Mouse (Mus musculus): Measurements from ENCODE around the gene Nol6. TPM values are rescaled to one million over a fixed set of nuclear protein-coding genes. Genes with fewer than 3 reads are reported as not detected.
A peak's percentile ranks its signal among the peaks of the same experiment; 100 is the strongest.

The Nol6 gene
- polyA plus RNA-seq, 1 experiment from 2014 or later, result 4.7 TPM

DNA sequence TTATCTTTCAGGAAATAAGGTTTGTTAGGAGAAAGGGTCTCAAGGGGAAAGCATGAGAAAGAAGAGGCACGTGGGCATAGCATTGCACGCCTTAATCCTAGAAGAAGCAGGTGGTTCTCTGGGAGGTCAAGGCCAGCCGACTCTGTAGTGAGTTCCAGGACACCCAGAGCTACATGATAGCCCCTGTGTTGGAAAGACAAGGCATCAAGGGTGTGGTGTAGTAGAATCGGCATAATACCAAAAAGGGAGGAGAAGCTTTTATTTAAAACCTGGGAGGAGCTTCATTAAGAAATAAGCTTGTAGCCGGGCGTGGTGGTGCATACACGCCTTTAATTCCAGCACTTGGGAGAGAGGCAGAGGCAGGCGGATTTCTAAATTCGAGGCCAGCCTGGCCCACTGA lies 32.7 kb upstream of the Nol6 start:
- Histone ChIP-seq H3K4me2 (ENCODE audit: low read depth, low read length) (no peak overlapping the region), H3K27ac (ENCODE audit: low read depth) (no peak overlapping the region), H3K9ac (replicated peaks) (no peak overlapping the region), H3K27me3 (ENCODE audit: insufficient read depth, low read length) (no peaks in the 10 kb centered on the region), H3K4me1 (ENCODE audit: insufficient read depth) (peaks cover 14% of the 10 kb centered on the region), H3K4me3 (ENCODE audit: low read depth, low read length) (no peak overlapping the region), H3K36me3 (replicated peaks; ENCODE audit: insufficient read depth, low read length) (peaks cover 4% of the 10 kb centered on the region), H3K9me3 (ENCODE audit: low read length) (no peaks in the 10 kb centered on the region)
- 69% methylated on average over 9 of the region's 9 CpGs for WGBS (ENCODE audit: insufficient replicate concordance)
- DNase-seq (no peak), ATAC-seq (no peak)
- TF ChIP-seq CTCF (IDR thresholded peaks at IDR 0.05; ENCODE audit: low read depth) (no peak), EP300 (IDR thresholded peaks at IDR 0.05; ENCODE audit: low read depth) (no peak)

DNA sequence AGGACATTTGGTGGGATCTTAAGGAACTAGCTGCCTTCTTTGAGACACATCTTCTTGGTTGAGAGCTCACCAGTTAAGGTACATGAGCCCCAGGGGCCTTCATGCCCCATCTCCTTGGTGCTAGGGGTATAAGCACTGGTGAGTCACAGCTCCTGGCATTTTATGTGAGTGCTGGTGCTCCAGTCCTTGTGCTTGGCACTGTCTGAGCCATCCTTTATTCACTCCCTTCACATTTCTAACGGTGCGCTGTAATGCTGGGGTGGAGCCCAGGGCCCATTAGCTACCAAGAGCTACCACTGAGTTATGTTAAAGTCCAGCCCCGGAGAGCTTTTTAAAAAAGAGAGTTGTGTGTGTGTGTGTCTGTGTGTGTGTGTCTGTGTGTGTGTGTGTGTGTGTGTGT lies 28.9 kb upstream of the Nol6 start:
- Histone ChIP-seq H3K4me3 (ENCODE audit: low read depth, low read length) (no peak overlapping the region), H3K27me3 (ENCODE audit: insufficient read depth, low read length) (no peaks in the 10 kb centered on the region), H3K9me3 (ENCODE audit: low read length) (no peaks in the 10 kb centered on the region), H3K4me1 (ENCODE audit: insufficient read depth) (peaks cover 9% of the 10 kb centered on the region), H3K9ac (replicated peaks) (no peak overlapping the region), H3K27ac (ENCODE audit: low read depth) (0 out of 2 replicates have a peak overlapping the region, but pooled peaks have one; percentile 16), H3K4me2 (ENCODE audit: low read depth, low read length) (no peak overlapping the region), H3K36me3 (replicated peaks; ENCODE audit: insufficient read depth, low read length) (peaks cover 7% of the 10 kb centered on the region)
- no peak for ATAC-seq
- TF ChIP-seq CTCF (IDR thresholded peaks at IDR 0.05; ENCODE audit: low read depth), result no peak
- no peak for DNase-seq
- 86% methylated on average over 3 of the region's 3 CpGs for WGBS (ENCODE audit: insufficient replicate concordance)

DNA sequence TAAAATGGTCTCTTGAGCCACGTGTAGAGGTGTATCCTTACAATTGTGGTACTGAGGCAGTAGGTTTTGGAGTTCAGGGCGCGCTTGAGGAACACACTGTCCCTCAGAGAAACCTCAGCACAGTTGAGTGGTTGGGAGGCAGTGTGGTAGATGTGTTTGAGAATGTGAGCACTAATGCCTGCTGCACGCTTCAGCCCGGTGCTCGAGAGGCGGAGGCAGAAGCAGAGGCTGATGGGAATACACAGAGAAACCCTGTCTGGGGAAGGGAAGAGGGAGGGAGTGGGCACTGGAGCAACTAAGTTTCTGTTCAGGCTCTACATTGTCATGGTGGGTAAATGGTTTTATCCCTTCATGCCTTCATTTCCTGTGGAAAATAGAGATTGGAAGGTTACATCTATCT lies 26.9 kb upstream of the Nol6 start:
- Histone ChIP-seq H3K9me3 (ENCODE audit: low read length) (no peaks in the 10 kb centered on the region), H3K27ac (ENCODE audit: low read depth) (no peak overlapping the region), H3K36me3 (replicated peaks; ENCODE audit: insufficient read depth, low read length) (peaks cover 7% of the 10 kb centered on the region), H3K4me3 (ENCODE audit: low read depth, low read length) (no peak overlapping the region), H3K4me1 (ENCODE audit: insufficient read depth) (peaks cover 3% of the 10 kb centered on the region), H3K9ac (replicated peaks) (no peak overlapping the region), H3K27me3 (ENCODE audit: insufficient read depth, low read length) (no peaks in the 10 kb centered on the region), H3K4me2 (ENCODE audit: low read depth, low read length) (no peak overlapping the region)
- no peak for DNase-seq
- TF ChIP-seq CTCF (IDR thresholded peaks at IDR 0.05; ENCODE audit: low read depth) (no peak), EP300 (IDR thresholded peaks at IDR 0.05; ENCODE audit: low read depth) (no peak)
- ATAC-seq, result no peak
- 89% methylated on average over 7 of the region's 7 CpGs for WGBS (ENCODE audit: insufficient replicate concordance)

DNA sequence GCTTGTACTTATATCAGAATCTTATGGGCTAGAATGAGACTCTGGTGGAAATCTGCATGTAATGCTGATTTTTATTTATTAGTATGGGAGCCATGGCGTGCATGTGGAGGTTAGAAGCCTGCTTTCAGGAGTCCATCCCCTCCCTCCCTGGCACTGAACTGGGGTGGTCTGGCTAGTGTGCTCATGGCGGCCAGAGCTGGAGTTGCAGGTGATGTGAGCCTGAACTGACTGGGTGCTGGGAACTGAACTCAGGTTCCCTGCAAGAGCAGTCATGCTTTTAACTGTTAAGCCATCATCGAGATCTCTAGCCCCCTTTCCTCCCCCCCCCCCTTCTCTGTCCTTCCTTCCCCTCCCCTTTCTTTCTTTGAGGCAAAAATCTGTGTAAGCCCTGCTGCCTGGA lies 25.6 kb upstream of the Nol6 start:
- TF ChIP-seq CTCF (IDR thresholded peaks at IDR 0.05; ENCODE audit: low read depth), result no peak
- no peak for TF ChIP-seq EP300 (IDR thresholded peaks at IDR 0.05; ENCODE audit: low read depth)
- DNase-seq, result no peak
- ATAC-seq, result no peak
- H3K9ac ChIP-seq (replicated peaks), result no peak overlapping the region
- H3K27ac ChIP-seq (ENCODE audit: low read depth), result no peak overlapping the region
- peaks cover 3% of the 10 kb centered on the region for H3K4me1 ChIP-seq (ENCODE audit: insufficient read depth)
- 68% methylated on average over 3 of the region's 3 CpGs for WGBS (ENCODE audit: insufficient replicate concordance)
- peaks cover 11% of the 10 kb centered on the region for H3K36me3 ChIP-seq (replicated peaks; ENCODE audit: insufficient read depth, low read length)
- H3K4me3 ChIP-seq (ENCODE audit: low read depth, low read length), result no peak overlapping the region
- H3K4me2 ChIP-seq (ENCODE audit: low read depth, low read length), result no peak overlapping the region
- H3K27me3 ChIP-seq (ENCODE audit: insufficient read depth, low read length), result no peaks in the 10 kb centered on the region
- H3K9me3 ChIP-seq (ENCODE audit: low read length), result no peaks in the 10 kb centered on the region

DNA sequence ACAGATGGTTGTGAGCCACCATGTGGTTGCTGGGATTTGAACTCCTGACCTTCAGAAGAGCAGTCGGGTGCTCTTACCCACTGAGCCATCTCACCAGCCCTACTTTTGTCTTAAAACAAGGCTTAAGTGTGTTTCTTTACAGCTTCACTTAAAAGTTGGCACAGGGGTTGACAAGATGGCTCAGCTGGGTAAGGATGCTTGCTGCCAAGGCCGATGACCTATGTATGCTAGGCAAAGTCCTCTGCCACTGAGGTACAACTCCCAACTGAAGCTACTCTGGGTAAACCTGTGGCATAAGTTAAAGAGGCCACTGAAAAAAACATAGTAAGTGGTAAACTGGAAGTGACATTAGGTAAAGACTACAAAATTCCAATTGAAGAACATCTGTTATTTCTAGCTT lies 18.3 kb upstream of the Nol6 start:
- Histone ChIP-seq H3K36me3 (replicated peaks; ENCODE audit: insufficient read depth, low read length) (peaks cover 28% of the 10 kb centered on the region), H3K9ac (replicated peaks) (no peak overlapping the region), H3K27ac (ENCODE audit: low read depth) (peak overlapping the region; percentile 26; the same call in 1 of the 2 replicates), H3K4me3 (ENCODE audit: low read depth, low read length) (no peak overlapping the region), H3K4me1 (ENCODE audit: insufficient read depth) (peaks cover 13% of the 10 kb centered on the region; the same call in 1 of the 2 replicates), H3K27me3 (ENCODE audit: insufficient read depth, low read length) (no peaks in the 10 kb centered on the region), H3K4me2 (ENCODE audit: low read depth, low read length) (no peak overlapping the region), H3K9me3 (ENCODE audit: low read length) (no peaks in the 10 kb centered on the region)
- no peak for TF ChIP-seq EP300 (IDR thresholded peaks at IDR 0.05; ENCODE audit: low read depth)
- no peak for TF ChIP-seq CTCF (IDR thresholded peaks at IDR 0.05; ENCODE audit: low read depth)
- 73% methylated on average over 2 of the region's 2 CpGs for WGBS (ENCODE audit: insufficient replicate concordance)
- DNase-seq (no peak), ATAC-seq (no peak)

DNA sequence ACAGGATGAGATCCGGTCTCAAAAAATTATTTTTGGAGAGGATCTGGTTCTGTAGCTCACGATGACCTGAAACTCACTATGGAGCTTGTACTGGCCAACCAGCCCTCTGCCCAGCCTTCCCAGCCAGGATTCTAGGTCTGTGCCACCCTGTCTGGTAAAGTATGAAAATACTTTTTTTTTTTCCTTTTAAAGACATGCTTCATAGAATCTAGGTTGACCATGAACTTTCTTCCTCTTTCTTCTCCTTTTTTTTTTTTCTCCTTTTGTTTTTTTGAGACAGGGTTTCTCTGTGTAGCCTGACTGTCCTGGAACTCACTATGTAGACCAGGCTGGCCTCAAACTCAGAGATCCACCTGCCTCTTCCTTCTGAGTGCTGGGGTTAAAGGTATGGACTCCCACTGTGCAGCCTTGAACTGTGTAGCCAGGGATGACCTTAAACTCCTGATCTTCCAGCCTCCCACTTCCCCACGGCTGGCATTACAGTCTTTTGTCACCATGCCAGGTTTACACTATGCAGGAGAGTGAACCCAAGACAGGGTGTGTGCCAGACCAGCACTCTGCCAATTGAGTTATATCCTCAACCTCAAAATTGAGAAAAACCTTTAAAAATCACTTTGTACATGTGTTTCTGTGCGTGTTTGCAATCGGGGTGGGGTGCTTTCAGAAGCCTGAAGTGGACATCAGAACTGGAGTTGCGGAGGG lies 16.1 kb upstream of the Nol6 start:
- ATAC-seq (no peak), DNase-seq (no peak)
- Histone ChIP-seq H3K4me1 (ENCODE audit: insufficient read depth) (peaks cover 13% of the 10 kb centered on the region; the same call in 1 of the 2 replicates), H3K9me3 (ENCODE audit: low read length) (no peaks in the 10 kb centered on the region), H3K4me2 (ENCODE audit: low read depth, low read length) (no peak overlapping the region), H3K27ac (ENCODE audit: low read depth) (no peak overlapping the region), H3K4me3 (ENCODE audit: low read depth, low read length) (no peak overlapping the region), H3K27me3 (ENCODE audit: insufficient read depth, low read length) (no peaks in the 10 kb centered on the region), H3K9ac (replicated peaks) (no peak overlapping the region), H3K36me3 (replicated peaks; ENCODE audit: insufficient read depth, low read length) (peaks cover 25% of the 10 kb centered on the region)
- WGBS (ENCODE audit: insufficient replicate concordance), result 81% methylated on average over 6 of the region's 6 CpGs
- TF ChIP-seq EP300 (IDR thresholded peaks at IDR 0.05; ENCODE audit: low read depth) (no peak), CTCF (IDR thresholded peaks at IDR 0.05; ENCODE audit: low read depth) (no peak)

Data from liver, postnatal 0 days (tissue).